Mouse (Mus musculus) intestine, embryonic 14.5 days (tissue): ENCODE measurements at regions not wholly inside any gene's neighbourhood (a gene's known extent, or its start where the extent isn't known, plus 50 kb on each side); places are given as distances from the start of the nearest gene placed in this dataset.

Experiments used
- ATAC-seq: fragments of 200-750 bp; cut with Nextera tagmentation; replicated peaks from 2 replicates; pipeline ENCODE4 v1.8.0; 2017; ENCODE audit warnings: low read depth, moderate number of reproducible peaks, moderate TSS enrichment, moderate library complexity; ENCODE audit not compliant: low FRiP score, low TSS enrichment
- DNase-seq: peaks from one replicate; pipeline ENCODE4 v3.0.0-alpha.2; 2018; ENCODE audit warnings: low spot score
- H3K27ac ChIP-seq: fragments of 300-500 bp; sonication (generic); 2 replicates; pipeline ENCODE4 v1.5.1; 2014; ENCODE audit warnings: low read depth, mild to moderate bottlenecking, control low read depth
- H3K27me3 ChIP-seq: fragments of 300-500 bp; sonication (generic); replicated peaks from 2 replicates; pipeline ENCODE4 v1.6.1; 2014; ENCODE audit warnings: low read length, control low read depth; ENCODE audit not compliant: control insufficient read depth, insufficient read depth
- H3K36me3 ChIP-seq: fragments of 300-500 bp; sonication (generic); 2 replicates; pipeline ENCODE4 v1.6.1; 2014; ENCODE audit warnings: low read length, control low read depth; ENCODE audit not compliant: control insufficient read depth, insufficient read depth
- H3K4me1 ChIP-seq: fragments of 300-500 bp; sonication (generic); replicated peaks from 2 replicates; pipeline ENCODE4 v1.6.1; 2014; ENCODE audit warnings: low read length, control low read depth, mixed read lengths; ENCODE audit not compliant: control insufficient read depth, insufficient read depth
- H3K4me2 ChIP-seq: fragments of 300-500 bp; sonication (generic); 2 replicates; pipeline ENCODE4 v1.6.1; 2014; ENCODE audit warnings: low read length
- H3K4me3 ChIP-seq: fragments of 300-500 bp; sonication (generic); 2 replicates; pipeline ENCODE4 v1.5.1; 2014; ENCODE audit warnings: low read depth, low read length, control low read depth, mixed read lengths
- H3K9ac ChIP-seq: fragments of 300-500 bp; sonication (generic); 2 replicates; pipeline ENCODE4 v1.6.1; 2014; ENCODE audit warnings: mild to moderate bottlenecking, low read length
- H3K9me3 ChIP-seq: fragments of 300-500 bp; sonication (generic); 2 replicates; pipeline ENCODE4 v1.6.1; 2016; ENCODE audit warnings: low read length, control low read depth; ENCODE audit not compliant: control insufficient read depth
- WGBS: fragments of 180-500 bp; shearing (Covaris S2); extraction: QIAGEN DNeasy Blood & Tissue Kit; methylation state at CpG from one replicate; pipeline ENCODE4 v1.1.7; 2014; 5-methylcytosine and 5-hydroxymethylcytosine counted together

DNA sequence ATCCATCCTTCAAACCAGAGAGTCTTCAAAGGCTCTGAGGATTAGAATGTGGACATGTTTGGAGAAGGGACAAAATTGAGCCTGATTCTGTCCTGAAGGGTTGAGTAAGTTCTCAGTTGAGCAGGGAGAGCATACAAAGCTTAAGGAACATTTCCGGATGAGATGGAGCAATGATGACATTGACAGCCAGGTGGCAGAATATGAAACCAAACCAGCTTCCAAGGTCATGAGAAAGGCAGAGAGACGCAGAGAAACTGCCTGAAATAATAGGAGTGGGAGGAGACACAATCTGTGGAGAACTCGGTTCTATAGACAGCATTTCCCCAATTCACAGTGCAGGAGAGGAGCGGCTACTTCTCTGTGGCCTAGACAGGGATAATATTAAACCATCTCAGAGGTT is 176.0 kb downstream of the Brinp2 start:
- 64% methylated on average over 4 of the region's 4 CpGs for WGBS
- H3K36me3 ChIP-seq, result no peaks in the 10 kb centered on the region
- H3K27me3 ChIP-seq, result no peaks in the 10 kb centered on the region
- H3K4me1 ChIP-seq, result no peaks in the 10 kb centered on the region
- no peak for DNase-seq
- no peak overlapping the region for H3K4me3 ChIP-seq
- H3K27ac ChIP-seq, result no peak overlapping the region
- no peak for ATAC-seq
- H3K9me3 ChIP-seq, result no peaks in the 10 kb centered on the region
- H3K9ac ChIP-seq, result no peak overlapping the region
- no peak overlapping the region for H3K4me2 ChIP-seq

DNA sequence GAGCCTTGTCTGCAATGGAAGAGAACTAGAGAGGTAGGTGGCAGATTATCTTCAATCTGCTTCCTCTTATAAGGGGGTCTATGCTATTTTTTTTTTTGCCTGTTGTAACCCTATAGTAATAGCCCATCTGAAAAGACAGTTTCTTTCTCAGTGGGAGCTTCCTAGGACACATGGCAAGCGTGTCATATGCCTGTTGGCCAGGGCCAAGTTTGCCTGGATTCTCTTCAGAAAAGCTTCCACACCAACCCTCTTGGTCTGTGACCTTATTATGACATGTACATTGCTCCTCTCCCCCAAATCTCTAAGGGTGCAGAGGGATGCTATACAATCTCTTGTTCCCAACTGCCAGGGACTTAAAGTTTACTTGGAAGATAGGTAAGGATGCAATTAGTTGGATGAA is 174.8 kb downstream of the Brinp2 start:
- H3K9ac ChIP-seq, result no peak overlapping the region
- WGBS, result 78% methylated on average over 1 of the region's 1 CpGs
- no peak overlapping the region for H3K27ac ChIP-seq
- ATAC-seq, result no peak
- no peak for DNase-seq
- H3K36me3 ChIP-seq, result no peaks in the 10 kb centered on the region
- no peaks in the 10 kb centered on the region for H3K9me3 ChIP-seq
- no peak overlapping the region for H3K4me3 ChIP-seq
- H3K27me3 ChIP-seq, result no peaks in the 10 kb centered on the region
- H3K4me2 ChIP-seq, result no peak overlapping the region
- H3K4me1 ChIP-seq, result no peaks in the 10 kb centered on the region

DNA sequence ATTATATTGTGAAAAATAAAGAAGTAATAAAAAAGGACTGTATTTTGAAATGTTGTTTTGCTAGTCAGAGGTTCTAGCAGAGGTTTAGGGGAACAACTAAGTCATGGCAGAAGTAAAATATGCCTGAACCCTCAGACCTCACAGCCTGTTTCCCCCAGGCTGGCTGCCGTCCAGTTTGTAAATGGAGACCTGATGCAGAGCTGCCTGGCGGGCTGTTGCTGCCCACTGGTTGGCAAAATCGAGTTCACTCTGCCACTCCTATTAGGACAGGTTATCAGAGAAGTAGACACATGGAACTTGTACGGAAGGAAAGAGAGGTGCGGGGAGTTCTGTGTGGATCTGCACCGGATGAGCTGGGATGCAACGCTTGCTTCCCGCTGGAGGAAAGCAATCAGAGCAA is 168.5 kb downstream of the Brinp2 start:
- Histone ChIP-seq H3K36me3 (no peaks in the 10 kb centered on the region), H3K4me2 (no peak overlapping the region), H3K27me3 (no peaks in the 10 kb centered on the region), H3K4me1 (no peaks in the 10 kb centered on the region), H3K4me3 (no peak overlapping the region), H3K9me3 (no peaks in the 10 kb centered on the region), H3K27ac (no peak overlapping the region), H3K9ac (no peak overlapping the region)
- DNase-seq, result no peak
- WGBS, result 70% methylated on average over 8 of the region's 8 CpGs
- ATAC-seq, result no peak

DNA sequence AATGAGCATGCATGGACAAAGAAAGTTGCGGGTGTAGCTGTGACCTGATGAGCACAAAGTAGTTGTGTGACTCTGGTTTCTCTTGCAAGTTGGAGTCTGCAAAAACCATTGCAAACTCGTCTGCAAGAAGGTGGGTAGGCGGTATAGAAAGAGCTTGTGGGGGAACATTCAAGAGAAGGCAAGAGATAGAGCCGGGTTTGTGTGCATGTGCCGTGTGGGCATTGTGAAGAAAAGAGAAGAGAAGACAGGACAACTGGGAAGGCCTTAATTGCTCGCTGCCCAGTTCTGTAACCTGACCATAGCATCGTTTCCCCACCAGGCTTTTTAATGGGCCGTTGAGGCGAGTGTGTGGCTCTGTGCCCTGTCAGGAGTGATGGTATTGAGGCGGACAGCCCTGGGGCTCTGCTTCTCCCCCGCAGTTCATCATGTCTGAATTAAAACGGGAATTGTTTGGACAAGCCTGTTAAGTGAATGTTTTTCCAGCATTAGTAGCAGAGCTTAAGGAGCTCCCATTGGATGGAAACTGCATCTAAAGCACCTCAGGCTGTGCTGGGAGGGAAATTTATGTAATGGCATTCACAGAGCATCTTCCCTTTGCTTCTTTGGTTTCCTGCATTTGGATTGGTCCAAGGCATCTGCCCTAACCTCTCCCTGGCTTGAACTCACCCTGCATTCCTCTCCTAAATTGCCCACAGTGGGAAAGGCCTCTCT is 163.1 kb downstream of the Brinp2 start:
- H3K27me3 ChIP-seq, result no peaks in the 10 kb centered on the region
- ATAC-seq (no peak), DNase-seq (no peak)
- no peak overlapping the region for H3K9ac ChIP-seq
- no peak overlapping the region for H3K27ac ChIP-seq
- H3K9me3 ChIP-seq, result no peaks in the 10 kb centered on the region
- no peaks in the 10 kb centered on the region for H3K36me3 ChIP-seq
- 44% methylated on average over 12 of the region's 12 CpGs for WGBS
- H3K4me1 ChIP-seq, result no peaks in the 10 kb centered on the region
- no peak overlapping the region for H3K4me2 ChIP-seq
- no peak overlapping the region for H3K4me3 ChIP-seq

DNA sequence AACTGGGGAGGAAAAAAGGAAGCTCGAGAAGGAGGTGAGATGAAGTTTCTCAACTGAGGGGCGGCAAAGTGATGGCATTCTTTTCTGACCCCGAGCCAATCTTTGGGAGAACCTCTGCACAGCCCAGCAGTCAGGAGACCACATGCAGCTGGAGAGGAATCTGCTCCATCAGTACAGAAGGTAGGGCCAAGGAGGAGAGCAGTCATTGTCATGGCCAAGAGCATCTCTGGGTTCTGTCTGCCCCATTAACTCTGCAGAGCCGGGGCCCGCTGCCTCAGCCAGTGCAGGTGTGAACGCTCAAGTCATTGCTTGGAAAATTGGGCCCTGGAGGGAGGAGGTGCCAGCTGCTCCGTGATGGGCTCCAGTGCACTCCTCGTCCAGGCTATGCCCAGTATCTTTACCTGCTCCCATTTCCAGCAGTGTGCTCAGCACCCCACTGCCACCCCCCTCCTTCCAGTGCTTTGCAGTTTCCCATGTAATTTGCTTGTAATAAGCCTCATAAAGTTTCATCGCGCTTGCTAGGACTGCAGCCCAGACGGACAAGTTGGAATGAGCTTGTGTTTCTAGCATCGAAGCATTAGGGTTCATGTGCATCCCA is 162.1 kb downstream of the Brinp2 start:
- Histone ChIP-seq H3K4me1 (no peaks in the 10 kb centered on the region), H3K27me3 (no peaks in the 10 kb centered on the region), H3K4me2 (no peak overlapping the region), H3K9me3 (no peaks in the 10 kb centered on the region), H3K36me3 (no peaks in the 10 kb centered on the region), H3K9ac (no peak overlapping the region), H3K4me3 (no peak overlapping the region), H3K27ac (no peak overlapping the region)
- WGBS, result 75% methylated on average over 12 of the region's 12 CpGs
- ATAC-seq, result no peak
- DNase-seq, result no peak
